Mouse (Mus musculus): ENCODE measurements around the gene Gm10401. TPM values are rescaled to one million over a fixed set of nuclear protein-coding genes. Genes with fewer than 3 reads are reported as not detected.
A peak's percentile ranks its signal among the peaks of the same experiment; 100 is the strongest.

Gm10401 gene
- total RNA-seq (2021): not detected

DNA sequence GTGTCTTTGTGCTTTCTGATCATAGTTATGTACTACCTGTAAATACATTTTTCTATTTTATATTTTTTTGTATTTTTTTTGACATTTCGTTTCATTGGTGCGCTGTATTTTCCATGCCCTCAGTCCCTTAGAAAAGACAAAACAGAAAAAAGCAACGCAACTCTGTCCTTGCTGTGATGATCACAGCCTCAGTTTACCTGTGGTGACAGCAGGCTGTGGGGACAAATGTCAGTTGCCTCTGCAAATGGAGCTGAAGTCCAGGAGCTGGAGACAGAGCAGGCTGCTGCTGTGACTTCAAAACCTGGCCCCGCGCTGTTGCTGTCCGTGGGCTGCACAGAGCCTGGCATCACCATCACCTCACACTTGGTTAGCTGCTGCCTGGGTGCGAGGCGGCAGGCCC lies at the start of gene Gm10401:
Gene Gm10401 (minus strand): TSS at position 101 of the 400 bp plus-strand sequence.
- DNase-seq: no peak

DNA sequence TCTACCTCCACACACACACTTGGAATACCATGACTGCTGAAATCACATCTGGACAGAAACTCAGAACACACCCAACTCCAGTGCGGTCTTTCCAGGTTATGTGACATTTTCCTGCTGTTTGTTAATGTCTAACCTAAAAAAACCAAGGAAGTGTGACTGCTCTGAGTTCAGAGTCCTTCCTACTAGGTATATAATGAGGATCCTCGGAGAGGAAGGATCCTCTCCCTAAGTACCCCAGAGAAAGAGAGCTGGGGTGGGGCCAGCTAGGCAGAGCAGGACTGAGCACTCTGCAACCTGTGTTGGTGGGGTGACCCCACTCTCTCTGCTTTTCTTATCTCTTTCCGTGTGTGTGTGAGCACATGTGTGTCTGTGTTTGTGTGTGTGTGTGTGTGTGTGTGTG lies 49.3 kb upstream of the Gm10401 start:
- DNase-seq: no peak

DNA sequence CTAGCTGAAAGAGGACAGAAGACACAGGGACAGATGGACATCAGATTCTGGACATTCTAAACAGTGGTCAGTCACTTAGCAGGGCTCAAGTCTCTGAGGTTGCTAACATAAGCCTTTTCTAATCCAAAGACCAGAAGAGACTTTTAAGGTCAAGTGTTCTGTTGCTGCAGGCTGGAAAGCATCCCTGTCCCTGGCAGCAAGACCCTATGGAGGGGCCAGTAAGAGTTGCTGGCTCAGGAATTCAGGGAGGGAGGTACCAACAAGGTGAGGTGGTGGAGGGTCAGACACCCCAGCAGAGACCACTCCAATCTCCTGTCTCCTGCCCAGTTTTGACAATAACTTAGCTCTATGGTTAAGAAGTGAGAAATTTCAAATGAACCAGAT lies 48.6 kb upstream of the Gm10401 start:
- no peak for DNase-seq

DNA sequence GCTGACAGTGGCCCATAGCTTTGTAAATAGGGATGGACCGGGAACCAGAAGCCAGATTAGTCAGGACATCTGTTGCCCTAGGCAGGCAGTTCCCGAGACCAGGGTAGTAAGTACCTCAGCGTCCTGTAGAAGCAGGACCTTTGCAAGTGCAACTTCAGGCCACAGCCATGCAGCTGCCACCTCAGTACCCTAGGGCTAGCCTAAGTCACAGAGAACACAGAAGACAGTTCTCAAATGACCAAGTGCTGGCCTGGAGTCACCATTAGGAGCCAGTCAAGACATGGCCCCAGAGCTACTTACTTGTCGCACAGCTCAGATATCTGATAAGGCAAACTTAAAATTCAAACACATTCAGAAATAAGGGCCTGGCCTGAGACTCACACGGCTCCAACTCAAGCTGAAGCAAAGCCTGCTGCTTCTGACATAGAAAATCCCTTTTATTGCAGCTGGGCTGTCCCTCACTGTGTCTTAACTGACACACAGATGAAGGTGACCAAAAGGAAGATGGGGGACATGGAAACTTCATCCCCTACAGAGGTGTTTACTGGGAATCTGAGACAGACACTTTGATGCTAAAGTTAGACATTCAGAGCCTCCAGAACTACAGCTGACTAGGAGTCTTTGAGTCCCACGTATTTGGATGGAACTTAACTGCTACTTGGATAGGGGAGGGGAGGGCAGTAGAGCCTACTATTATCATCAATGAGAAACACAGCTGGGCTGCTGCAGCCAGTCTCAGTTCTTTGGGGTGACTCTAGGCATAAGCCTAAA lies 48.1 kb upstream of the Gm10401 start:
- no peak for DNase-seq

DNA sequence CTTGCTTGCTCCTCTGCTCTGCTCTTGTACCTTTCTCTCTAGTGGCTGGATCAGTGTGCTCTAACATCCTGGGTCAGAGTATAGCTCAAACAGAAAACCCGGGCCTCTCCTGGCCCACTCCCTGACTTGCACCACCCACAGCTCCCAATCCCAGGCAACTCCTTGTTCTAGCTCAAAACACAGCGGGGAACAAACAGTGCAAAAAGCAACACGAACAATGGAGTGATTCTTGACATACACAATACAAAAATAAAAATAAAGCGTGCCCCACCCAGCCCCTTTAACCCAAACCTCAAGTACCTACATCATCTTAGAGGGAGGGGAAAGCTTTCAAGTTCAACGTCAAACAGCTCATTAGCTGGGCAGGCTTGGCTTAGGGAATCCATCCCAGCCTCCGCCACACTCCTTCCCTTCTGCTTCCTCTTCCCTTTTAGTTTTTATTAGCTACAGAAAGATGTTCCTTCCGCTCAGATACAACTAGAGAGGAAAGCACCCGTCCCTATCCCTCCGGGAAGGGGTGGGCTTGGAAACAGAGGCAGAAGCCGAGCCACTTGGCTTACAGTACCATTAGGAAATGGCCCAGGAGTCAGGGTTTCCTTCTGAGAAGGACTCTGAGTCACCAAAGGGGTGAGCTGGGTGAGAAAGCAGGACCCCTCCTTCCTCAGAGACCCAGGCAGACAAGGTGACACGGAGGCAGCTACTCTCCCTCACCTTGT lies 47.3 kb upstream of the Gm10401 start:
- no peak for DNase-seq

DNA sequence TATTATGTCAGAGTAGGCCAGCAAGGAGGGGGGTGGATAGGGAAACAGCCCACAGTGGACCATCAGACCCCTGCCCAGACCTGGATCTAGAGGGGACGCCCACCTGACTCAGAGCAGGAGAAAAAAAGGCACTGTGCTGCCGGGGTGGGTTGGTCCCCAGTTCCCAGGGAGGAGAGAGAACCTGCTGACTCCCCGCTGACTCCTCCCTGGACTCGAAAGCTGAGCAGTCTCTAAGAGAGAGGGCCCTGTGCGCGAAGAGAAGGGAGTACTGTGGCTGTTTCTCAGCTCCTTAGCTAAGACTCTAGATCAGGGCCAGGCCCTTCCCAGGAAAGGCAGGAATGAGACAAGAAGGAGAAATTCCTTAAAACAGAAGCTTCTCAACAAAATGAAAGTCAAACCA lies 46.4 kb upstream of the Gm10401 start:
- DNase-seq: no peak

DNA sequence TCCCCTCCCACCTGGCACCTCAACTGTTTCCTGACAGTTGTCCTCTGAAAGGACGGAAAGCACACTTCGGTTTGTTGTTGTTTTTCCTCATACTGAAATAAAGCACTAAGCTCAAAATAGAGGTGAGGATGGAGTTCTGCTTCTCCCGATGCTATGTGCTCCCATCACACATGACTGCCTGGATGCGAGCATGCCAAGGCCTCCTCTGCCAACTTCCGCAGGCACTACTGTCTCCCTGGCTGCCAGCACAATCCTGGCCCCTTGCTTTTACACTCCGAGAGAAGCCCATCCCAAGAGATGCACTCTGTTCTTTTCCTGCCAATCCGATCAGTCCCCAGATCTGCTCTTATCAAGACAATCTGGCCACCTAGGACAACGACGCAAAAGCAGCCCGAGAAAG lies 45.5 kb upstream of the Gm10401 start:
- peak; percentile 44 to 53 for DNase-seq

DNA sequence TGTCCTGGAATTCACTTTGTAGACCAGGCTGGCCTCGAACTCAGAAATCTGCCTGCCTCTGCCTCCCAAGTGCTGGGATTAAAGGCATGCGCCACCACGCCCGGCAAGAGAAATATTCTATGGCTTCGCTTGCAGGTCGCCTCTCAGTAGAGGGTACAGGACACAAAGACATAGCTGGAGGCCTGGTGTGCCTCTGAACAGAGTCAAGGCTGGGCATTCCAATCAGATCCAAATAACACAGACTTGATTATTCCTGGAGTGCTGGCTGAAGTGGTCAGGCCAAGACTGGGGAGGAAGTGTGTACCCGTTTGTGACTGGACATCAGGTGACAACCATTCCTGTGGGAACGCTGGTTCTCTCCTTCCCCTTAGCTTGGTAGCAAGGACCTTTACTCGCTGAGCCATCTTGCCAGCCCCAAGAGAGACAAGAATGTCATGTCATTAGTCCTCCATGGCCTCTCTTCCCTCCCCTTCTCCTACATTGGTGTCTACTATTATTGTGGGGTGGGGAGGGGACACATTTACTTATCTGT lies 44.1 kb upstream of the Gm10401 start:
- no peak for DNase-seq

DNA sequence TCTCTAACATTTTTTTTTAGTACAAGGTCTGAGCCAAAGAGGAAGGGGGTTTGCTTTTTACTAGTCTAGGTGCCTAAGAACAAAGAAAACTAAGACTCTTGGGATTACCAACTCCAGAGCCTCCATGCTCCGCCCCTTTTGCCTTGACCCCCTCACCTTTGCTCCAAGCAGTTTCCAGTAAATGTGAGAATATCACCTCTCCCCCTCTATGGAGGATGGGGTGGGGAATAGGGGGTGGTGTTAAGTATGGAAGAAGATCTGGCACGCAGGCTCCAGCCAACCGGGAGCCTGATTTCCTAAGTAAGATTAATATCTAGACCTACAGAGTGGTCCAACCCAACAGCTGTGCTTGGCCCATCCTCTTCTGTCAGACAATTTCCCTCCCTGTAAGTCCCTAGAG lies 42.6 kb upstream of the Gm10401 start:
- DNase-seq: no peak

DNA sequence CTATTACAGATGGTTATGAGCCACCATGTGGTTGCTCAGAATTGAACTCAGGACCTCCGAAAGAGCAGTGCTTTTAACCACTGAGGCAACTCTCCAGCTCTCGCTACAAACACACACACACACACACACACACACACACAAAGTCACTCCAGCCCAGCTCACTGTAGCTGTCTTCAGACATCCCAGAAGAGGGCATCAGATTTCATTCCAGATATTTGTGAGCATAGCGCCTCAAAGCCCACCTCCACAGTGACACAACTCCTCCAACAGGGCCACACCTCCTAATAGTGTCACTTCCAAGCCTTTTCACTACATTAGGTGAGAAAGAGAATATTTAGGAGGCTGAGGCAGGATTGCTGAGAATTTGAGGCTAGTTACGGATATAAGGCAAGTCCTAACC lies 41.0 kb upstream of the Gm10401 start:
- no peak for DNase-seq

DNA sequence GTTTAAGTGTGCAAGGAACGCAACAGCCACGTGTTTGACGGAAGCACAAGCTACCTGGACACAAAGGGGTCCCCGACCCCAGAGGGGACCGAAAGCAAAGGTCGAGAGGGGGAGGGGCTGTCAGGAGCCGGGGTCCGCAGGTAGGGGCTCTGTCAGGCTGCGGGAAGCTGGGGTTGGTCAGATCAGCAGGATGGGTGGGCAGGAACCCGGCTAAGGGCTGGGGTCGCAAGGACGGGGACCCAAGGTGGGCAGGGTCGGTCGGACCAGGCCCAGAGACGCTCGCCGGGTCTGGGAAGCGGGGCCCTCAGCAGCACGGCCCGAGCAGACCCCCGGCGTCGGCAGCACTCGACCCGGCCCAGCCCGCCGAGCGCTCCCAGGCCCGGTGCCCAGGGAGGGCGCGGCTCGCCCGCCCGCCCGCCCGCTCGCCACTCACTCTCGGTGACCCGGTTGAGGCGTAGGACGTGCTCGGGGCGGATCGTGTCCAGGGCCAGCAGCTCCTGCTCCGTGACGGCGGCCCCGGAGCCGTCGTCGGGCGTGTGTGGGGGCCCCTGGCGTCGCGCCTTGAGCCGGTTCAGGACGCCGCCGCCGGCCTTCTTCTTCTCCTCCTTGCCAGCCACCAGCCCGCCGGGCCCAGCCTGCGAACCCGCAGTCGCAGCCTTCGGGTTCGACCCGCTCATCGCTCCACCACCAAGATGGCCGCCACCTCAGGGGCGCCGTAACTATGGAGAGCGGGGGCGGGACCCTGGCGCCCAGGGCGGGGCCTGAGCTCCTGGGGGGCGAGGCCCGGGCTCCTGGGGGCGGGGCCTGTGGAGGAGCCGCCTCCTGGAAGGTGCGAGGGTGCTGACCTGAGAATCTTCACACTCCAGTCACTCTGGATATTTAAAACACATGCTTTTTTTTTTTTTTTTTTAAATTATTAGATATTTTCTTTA lies 36.4 kb upstream of the Gm10401 start, which contains the start of gene Unc119b:
Gene Unc119b (minus strand): TSS at position 742 of the 932 bp plus-strand sequence.
- peak; percentile 86 to 89 for DNase-seq

DNA sequence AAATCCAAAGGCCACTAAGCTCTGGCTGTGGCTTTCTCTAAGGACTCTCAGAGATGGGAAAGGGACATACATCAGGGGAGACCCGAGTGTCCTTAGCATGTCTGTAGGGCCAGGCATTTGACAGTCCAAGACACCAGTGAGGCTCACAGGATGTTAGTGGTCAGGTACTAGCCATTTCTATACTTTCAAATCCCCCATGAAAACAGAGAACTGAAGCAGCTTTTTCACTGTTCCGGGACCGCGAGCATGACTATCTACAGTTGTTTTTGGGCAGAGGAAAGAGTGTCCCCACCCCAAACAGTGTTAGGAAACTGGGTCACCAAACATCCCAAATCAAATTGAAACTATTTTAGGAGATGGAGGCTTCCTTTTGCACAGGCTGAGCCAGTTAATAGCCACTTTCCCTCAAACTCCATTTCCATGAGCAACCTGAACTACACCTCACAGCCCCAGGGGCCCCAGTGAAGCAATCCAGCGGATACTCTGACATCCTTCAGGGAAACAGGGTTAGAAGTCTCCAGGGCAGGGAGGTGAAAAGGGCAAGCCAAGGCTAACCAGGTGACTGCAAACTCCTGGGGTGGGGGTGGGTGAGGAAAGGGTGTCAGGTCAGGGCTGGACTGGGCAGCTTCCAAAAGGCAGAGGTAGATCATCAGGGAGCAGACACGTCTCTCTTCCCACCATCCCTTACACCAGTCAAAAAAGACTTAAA lies 35.4 kb upstream of the Gm10401 start:
- no peak for DNase-seq

DNA sequence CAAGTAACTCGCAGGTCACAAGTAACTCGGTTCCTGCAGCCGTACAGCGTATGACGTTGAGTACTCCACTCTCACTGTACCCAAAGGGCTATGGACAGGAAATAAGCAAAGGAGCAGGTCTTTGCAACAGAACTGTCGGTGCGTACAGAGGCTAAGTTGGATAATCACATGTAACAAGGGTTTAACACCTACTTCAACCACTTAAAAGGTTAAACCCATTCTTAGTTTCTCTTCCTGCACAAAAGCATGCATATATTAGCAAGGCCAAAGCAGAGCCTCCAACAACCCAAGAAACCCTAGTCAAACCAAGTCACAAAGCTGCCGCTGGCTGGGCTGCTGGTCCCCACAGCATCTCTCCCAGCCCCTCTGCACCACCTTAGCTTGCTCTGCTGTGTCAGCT lies 34.4 kb upstream of the Gm10401 start:
- DNase-seq: no peak

DNA sequence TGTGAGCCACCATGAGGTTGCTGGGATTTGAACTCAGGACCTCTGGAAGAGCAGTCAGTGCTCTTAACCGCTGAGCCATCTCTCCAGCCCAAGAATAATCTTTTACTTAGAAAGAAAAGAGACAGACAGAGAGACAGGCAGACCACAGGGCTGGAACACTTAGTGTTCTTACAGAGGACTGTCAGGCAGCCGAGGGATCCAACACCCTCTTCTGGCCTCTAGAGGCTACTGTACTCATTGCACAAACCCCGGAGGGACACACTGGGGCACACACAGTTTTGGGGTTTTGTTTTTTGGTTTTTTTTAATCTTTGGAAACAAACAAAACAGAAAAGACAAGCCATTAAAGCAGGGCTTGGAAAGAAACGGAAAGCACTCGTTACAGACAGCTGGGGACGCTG lies 31.2 kb upstream of the Gm10401 start:
- no peak for DNase-seq

DNA sequence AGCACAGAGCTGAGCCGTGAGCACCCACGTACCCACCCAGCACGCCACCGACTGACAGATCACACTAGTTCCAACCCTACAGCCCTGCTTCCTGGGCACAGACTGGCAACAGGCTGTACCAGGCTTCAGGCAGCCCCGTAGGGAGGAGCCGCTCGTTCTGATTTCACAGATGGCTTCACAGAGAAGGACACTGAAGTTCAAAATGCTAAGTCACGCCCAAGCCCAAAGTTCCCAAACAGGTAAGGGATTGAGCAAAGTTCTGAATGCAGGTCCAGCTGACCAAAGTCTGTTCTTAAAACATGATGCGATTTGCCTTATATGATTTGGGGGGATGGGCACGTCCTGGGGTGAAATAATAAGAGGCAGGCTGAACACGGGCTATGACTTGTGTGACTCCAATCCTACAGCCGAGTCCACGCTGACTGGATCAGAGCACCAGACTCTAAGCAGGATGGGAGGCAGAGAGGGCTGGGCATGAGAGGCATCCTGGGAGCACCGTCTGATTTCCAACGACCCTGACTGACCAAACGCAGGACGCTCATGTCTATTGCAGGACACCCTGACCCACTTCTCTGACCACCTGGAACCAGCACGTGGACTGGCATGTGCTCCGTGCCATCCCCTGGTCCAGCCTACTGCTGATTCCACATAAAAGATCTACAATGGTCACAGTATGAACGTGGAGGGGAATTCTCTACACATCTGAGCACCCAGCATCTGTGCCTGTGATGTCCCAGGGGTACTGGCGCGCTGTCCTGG lies 29.5 kb upstream of the Gm10401 start:
- DNase-seq: no peak

DNA sequence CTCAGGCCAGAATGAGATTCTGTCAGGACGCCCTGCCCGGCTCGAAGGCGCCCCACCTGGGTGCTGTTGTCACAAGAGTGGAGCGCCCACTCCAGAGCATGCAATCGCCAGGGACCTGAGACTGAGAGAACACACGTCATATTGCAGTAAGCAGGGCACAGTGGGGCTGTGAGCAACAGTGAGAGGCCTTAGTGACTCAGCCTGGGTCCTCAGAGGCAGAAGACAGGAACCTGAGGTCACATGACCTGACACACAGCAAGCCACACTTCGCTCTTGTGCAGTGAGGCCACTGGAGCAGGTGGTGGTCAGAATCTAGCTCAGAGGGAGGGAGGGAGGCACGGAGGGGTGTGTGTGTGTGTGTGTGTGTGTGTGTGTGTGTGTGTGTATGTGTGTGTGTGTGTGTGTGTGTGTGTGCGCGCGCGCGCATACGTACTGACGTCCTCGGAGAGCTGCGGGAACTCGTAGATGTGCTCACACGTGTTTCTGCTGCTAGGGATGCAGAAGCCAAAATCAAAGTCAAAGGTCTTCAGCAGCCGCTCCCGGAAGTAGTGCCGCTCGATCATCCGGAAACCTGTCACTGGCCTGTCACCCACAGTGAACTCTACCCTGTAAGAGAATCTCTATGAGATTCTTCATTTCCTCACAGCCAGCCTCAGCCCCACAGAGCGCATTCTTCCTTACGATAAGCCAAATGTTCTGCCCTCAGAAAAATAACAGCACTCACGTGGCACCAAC lies 28.6 kb upstream of the Gm10401 start:
- DNase-seq: no peak

DNA sequence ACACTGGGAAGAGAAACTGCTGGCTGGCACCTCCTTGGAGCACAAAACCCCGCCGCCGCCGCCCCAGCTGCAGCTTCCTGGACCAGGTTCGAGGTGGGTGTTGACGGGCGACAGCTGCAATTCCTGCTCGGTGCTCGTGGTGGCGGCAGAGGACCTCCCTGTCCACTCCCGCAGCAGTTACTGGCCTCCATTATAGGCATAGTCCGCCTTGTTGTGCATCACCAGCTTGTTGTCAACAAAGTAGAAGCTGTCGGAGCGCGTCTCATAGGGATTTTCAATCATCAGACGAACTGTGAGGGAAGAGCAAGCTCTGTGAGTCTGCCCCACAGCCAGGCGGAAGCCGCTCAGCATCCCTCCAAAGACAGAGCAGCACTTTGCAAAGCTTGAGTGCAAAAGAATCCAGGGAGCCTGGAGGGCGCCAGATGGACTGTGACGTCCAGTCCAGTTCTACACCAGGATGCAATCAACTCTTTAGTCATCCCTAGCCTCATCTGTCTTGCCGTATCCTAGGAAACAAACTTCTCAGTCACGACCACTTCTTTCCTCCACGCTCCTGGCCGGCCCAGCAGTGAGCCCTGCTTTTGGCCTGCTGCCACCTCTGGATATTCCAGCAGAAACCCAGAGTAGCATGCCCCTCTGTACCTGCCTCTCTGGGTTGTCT lies 27.2 kb upstream of the Gm10401 start:
- DNase-seq: peak; percentile 84 to 86

DNA sequence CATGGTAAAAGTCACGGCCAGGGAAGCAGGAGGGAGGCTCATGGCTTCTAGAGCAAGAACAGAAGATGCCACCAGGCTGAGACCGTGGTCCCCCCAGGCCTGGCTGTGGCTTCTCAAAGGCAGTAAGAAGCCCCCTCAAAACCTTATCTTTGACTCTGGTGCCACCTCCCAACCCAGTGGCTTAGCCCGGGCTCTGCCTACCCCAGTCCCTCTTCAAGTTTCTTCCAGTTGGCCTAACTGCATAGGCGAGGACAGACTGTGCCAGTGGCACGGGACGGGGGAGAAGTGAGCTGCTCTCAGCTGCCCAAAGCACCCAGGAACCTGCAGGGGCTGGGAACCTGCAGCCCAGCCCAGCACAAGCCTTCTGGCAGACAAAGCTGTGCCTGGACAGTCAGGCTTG lies 26.6 kb upstream of the Gm10401 start:
- no peak for DNase-seq

DNA sequence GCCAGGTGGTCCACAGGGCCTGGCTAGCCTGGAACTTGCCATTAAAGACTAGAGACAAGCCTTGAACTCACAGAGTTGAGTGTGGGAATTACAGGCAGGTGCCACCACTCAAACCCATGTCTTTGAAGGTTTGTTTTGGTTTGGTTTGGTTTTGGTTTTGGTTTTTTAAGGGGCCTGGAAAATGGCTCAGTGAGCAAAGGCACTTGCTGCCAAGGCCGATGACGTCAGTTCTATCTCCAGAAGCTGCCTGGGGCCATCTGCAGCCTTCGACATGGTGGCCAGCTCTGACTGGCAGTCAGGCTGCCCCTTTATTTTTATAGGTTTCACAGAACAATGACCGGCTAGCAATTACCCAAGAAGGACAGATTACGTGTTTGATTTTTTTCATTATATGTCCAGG lies 22.9 kb upstream of the Gm10401 start:
- no peak for DNase-seq
